In the genomic region with DNA sequence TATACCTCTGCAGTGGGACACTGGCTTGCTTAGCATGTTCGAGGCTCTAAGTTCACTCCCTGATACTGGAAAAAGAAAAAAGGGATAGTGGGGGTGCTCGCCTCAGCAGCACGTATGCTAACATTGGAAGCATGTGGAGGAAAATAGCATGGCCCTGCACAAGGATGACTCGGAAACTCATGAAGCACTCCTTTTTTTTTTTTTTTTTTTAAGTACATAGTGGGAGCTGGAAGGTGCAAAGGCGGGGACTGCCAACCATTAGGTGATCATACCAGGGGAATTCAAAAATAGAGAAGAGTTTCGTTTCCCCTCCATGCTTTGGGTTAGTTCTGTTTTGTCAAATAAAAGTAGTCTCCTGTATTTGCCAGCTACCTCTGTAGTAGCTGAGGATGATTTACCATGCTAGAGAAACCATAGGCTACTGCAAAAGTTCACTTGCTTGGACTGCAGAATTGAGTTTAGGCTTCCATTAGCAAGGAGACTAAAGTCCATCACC, we compare ENCODE assay signal across 29 mouse cellular contexts. TPM values are rescaled to one million over a fixed set of nuclear protein-coding genes. Genes with fewer than 3 reads are reported as not detected.
A peak's percentile ranks its signal among the peaks of the same experiment; 100 is the strongest.
DNase-seq lines count a peak whose midpoint lies in the region; ATAC-seq and TF ChIP-seq lines count a peak whose summit lies in the region.
"Had no signal": no experiment of that assay in that cellular context is flagged by ENCODE, and none has a peak within 500 bp of the region (broad histone marks: within the 10 kb centered on the region; RNA-seq: fewer than 3 reads in every experiment).

No protein-coding gene starts in this region.

- TF ChIP-seq POLR2A in spleen, adult 2 months (IDR thresholded peaks at IDR 0.05; ENCODE audit: low read depth, low read length), result no peak
- TF ChIP-seq POLR2A in MEL (IDR thresholded peaks at IDR 0.05; ENCODE audit: control insufficient read depth in 1 of 2, insufficient read depth in 1 of 2, low read depth in 1 of 2, low read length in 2 of 2, poor library complexity in 1 of 2), result no peak

- DNase-seq in spleen, adult 2 months (ENCODE audit: low read depth in 1 of 2, low spot score in 2 of 2), result no peak
- no peak for DNase-seq in spleen, postnatal 4 days (ENCODE audit: low spot score in 2 of 2)
- DNase-seq in A20 (ENCODE audit: low read depth, low spot score) (peak; percentile 83), MEL (ENCODE audit: low read depth, low spot score) (no peak)
- DNase-seq in B cell, adult 2 months, result peak; percentile 33 to 47
- no peak for DNase-seq in liver, postnatal 0 days
- DNase-seq in embryo, embryonic 10 days (ENCODE audit: low spot score), result no peak
- DNase-seq in left cerebral cortex, postnatal 25 days (ENCODE audit: low spot score in 2 of 2), result no peak
- DNase-seq: adrenal gland, adult 2 months; adrenal gland, postnatal 10 days; adrenal gland, postnatal 25 days; cerebellum, adult 11 months; cerebellum, adult 18-20 months; cerebellum, adult 8-10 months; cerebellum, adult 9-11 months; cerebellum, postnatal 14 days; cerebellum, postnatal 36 days; forebrain, postnatal 0 days had no signal

- WGBS in spleen, adult 2 months, result 58% methylated on average over 6 of the region's 6 CpGs
- 75% methylated on average over 6 of the region's 6 CpGs for WGBS in liver, postnatal 0 days (ENCODE audit: insufficient replicate concordance)

- H3K36me3 ChIP-seq in spleen, adult 2 months (ENCODE audit: control insufficient read depth, insufficient read depth, low read length), result no peaks in the 10 kb centered on the region
- peaks cover 0 to 9% of the 10 kb centered on the region in 2 experiments; a peak in 2 of 4 replicates for H3K36me3 ChIP-seq in MEL (ENCODE audit: control insufficient read depth in 1 of 2, insufficient read depth in 2 of 2, low read length in 2 of 2)
- H3K36me3 ChIP-seq in liver, postnatal 0 days (replicated peaks; ENCODE audit: insufficient read depth, low read length), result no peaks in the 10 kb centered on the region
- H3K36me3 ChIP-seq: embryonic facial prominence, embryonic 10.5 days; embryonic facial prominence, embryonic 12.5 days; forebrain, embryonic 15.5 days; G1E had no signal

- ATAC-seq in liver, postnatal 0 days, result no peak
- ATAC-seq: forebrain, embryonic 13.5 days; forebrain, embryonic 15.5 days; forebrain, postnatal 0 days had no signal

- peaks cover 22% of the 10 kb centered on the region; the same call in 1 of the 2 replicates for H3K4me1 ChIP-seq in spleen, adult 2 months (ENCODE audit: control insufficient read depth, insufficient read depth, insufficient read length)
- H3K4me1 ChIP-seq in MEL (ENCODE audit: control insufficient read depth in 1 of 2, insufficient read depth in 2 of 2, low read length in 2 of 2), result peaks cover 5 to 16% of the 10 kb centered on the region in 2 experiments
- peaks cover 13% of the 10 kb centered on the region for H3K4me1 ChIP-seq in liver, postnatal 0 days (ENCODE audit: insufficient read depth)
- H3K4me1 ChIP-seq: embryonic facial prominence, embryonic 12.5 days; forebrain, embryonic 13.5 days; forebrain, embryonic 15.5 days had no signal

- intact Hi-C loops in left cerebral cortex, postnatal 25 days (cut with DNase I), result no loop called here

- no peak for TF ChIP-seq CTCF in spleen, adult 2 months (IDR thresholded peaks at IDR 0.05; ENCODE audit: extremely low read depth, insufficient read depth, insufficient read length, insufficient replicate concordance)
- no peak for TF ChIP-seq CTCF in MEL (IDR thresholded peaks at IDR 0.05 in 2 of 3, conservative IDR thresholded peaks at IDR 0.05 in 1 of 3; ENCODE audit: control insufficient read depth in 1 of 3, insufficient read depth in 1 of 3, low read depth in 2 of 3, low read length in 3 of 3, poor library complexity in 1 of 3, severe bottlenecking in 1 of 3)
- no peak for TF ChIP-seq CTCF in liver, postnatal 0 days (IDR thresholded peaks at IDR 0.05; ENCODE audit: low read depth)

- no peak for TF ChIP-seq RAD21 in MEL (IDR thresholded peaks at IDR 0.05; ENCODE audit: low read depth, low read length)

- no peaks in the 10 kb centered on the region for H3K27me3 ChIP-seq in spleen, adult 2 months (ENCODE audit: control insufficient read depth, insufficient read depth, low read length)
- no peaks in the 10 kb centered on the region for H3K27me3 ChIP-seq in MEL (ENCODE audit: control insufficient read depth in 1 of 2, insufficient read depth in 2 of 2, low read length in 2 of 2)
- no peaks in the 10 kb centered on the region for H3K27me3 ChIP-seq in liver, postnatal 0 days (ENCODE audit: insufficient read depth, low read length)
- H3K27me3 ChIP-seq: embryonic facial prominence, embryonic 12.5 days; forebrain, embryonic 13.5 days; forebrain, embryonic 15.5 days had no signal

- H3K27ac ChIP-seq in spleen, adult 2 months (ENCODE audit: insufficient read depth, low read length), result peak overlapping the region; percentile 45
- H3K27ac ChIP-seq in MEL (ENCODE audit: control insufficient read depth, low read depth, low read length), result no peak overlapping the region
- H3K27ac ChIP-seq in liver, postnatal 0 days (ENCODE audit: low read depth), result no peak overlapping the region
- H3K27ac ChIP-seq: embryonic facial prominence, embryonic 10.5 days; embryonic facial prominence, embryonic 12.5 days; forebrain, embryonic 13.5 days; forebrain, embryonic 15.5 days had no signal

- H3K9ac ChIP-seq in MEL (ENCODE audit: control insufficient read depth, low read depth, low read length, poor library complexity, severe bottlenecking), result no peak overlapping the region
- no peak overlapping the region for H3K9ac ChIP-seq in liver, postnatal 0 days (replicated peaks)
- H3K9ac ChIP-seq: embryonic facial prominence, embryonic 12.5 days; forebrain, embryonic 13.5 days; forebrain, embryonic 15.5 days; forebrain, postnatal 0 days had no signal

- no peak overlapping the region for H3K4me2 ChIP-seq in liver, postnatal 0 days (ENCODE audit: low read depth, low read length)
- H3K4me2 ChIP-seq: embryonic facial prominence, embryonic 12.5 days; forebrain, embryonic 13.5 days; forebrain, embryonic 15.5 days had no signal

- TF ChIP-seq EP300 in MEL (IDR thresholded peaks at IDR 0.05; ENCODE audit: low read depth in 1 of 2, low read length in 2 of 2), result no peak
- TF ChIP-seq EP300 in liver, postnatal 0 days (IDR thresholded peaks at IDR 0.05; ENCODE audit: low read depth), result no peak

- no peaks in the 10 kb centered on the region for H3K9me3 ChIP-seq in MEL (replicated peaks; ENCODE audit: insufficient read depth, low read length)
- H3K9me3 ChIP-seq in liver, postnatal 0 days (ENCODE audit: low read length), result no peaks in the 10 kb centered on the region
- H3K9me3 ChIP-seq: embryonic facial prominence, embryonic 10.5 days; embryonic facial prominence, embryonic 12.5 days; forebrain, embryonic 13.5 days; forebrain, embryonic 15.5 days; G1E had no signal

- H3K4me3 ChIP-seq in spleen, adult 2 months (ENCODE audit: extremely low read depth, insufficient read depth, insufficient read length), result no peak overlapping the region
- no peak overlapping the region for H3K4me3 ChIP-seq in MEL (ENCODE audit: control insufficient read depth in 1 of 2, insufficient read depth in 1 of 2, low read depth in 2 of 2, low read length in 2 of 2)
- no peak overlapping the region for H3K4me3 ChIP-seq in liver, postnatal 0 days (ENCODE audit: low read depth, low read length)
- H3K4me3 ChIP-seq: embryonic facial prominence, embryonic 10.5 days; embryonic facial prominence, embryonic 12.5 days; forebrain, embryonic 13.5 days; forebrain, embryonic 15.5 days had no signal

- H3K79me2 ChIP-seq in MEL (ENCODE audit: control insufficient read depth, insufficient read depth, low read length, poor library complexity), result peaks cover 2% of the 10 kb centered on the region; the same call in 1 of the 2 replicates

TF ChIP-seq in MEL, 35 proteins besides CTCF, POLR2A, EP300 and RAD21:
- TF ChIP-seq MXI1 (IDR thresholded peaks at IDR 0.05; ENCODE audit: low read depth, low read length) (no peak), ZNF384 (IDR thresholded peaks at IDR 0.05; ENCODE audit: low read depth, low read length) (0 out of 2 replicates have a peak, but pooled peaks have one; percentile 26)

RNA-seq across cellular contexts. Expression of a gene that starts 10.7 kb away (rescaled TPM):
- not detected in 2 replicates for polyA plus RNA-seq in spleen, adult 2 months (2012; rRNA removed)
- total RNA-seq in MEL (2012; rRNA removed), result not detected in 2 replicates
- polyA plus RNA-seq in MEL (2012; ENCODE audit: insufficient read depth in 1 of 2, insufficient read length in 2 of 2, low read depth in 1 of 2, low replicate concordance in 2 of 2, missing spikeins in 1 of 2), result not detected
- 0.36 and 0.54 TPM in 2 replicates for polyA plus RNA-seq in liver, postnatal 0 days (2015; fragmentation: Nextera tagmentation; extraction: Ambion mirVana)
- total RNA-seq in left cerebral cortex, postnatal 25 days (2021), result not detected
- total RNA-seq: adrenal gland, adult 2 months; adrenal gland, postnatal 10 days; adrenal gland, postnatal 25 days; adrenal gland, postnatal 4 days; common myeloid progenitor, adult 5-6 weeks; forebrain, postnatal 0 days; G1E had no signal
- polyA plus RNA-seq: adrenal gland, adult 2 months; brain, embryonic 14.5 days; C2C12; embryonic facial prominence, embryonic 10.5 days; embryonic facial prominence, embryonic 12.5 days; embryonic facial prominence, embryonic 14.5 days; forebrain, embryonic 11.5 days; forebrain, embryonic 13.5 days; forebrain, embryonic 15.5 days; forebrain, postnatal 0 days had no signal

RNA-seq across cellular contexts. Expression of a gene that starts 17.1 kb away (rescaled TPM):
- 8.1 and 8.2 TPM in 2 replicates for polyA plus RNA-seq in spleen, adult 2 months (2012; rRNA removed)
- 44.6 and 46.0 TPM in 2 replicates for total RNA-seq in MEL (2012; rRNA removed)
- polyA plus RNA-seq in MEL (2012; ENCODE audit: insufficient read depth in 1 of 2, insufficient read length in 2 of 2, low read depth in 1 of 2, low replicate concordance in 2 of 2, missing spikeins in 1 of 2), result 100 to 1,000 TPM in 1 of 2 experiments, 10 to 100 TPM in 1; 39.8 to 203 TPM
- 16.9 and 18.5 TPM in 2 replicates for polyA plus RNA-seq in liver, postnatal 0 days (2015; fragmentation: Nextera tagmentation; extraction: Ambion mirVana)
- total RNA-seq in left cerebral cortex, postnatal 25 days (2021), result 1 to 10 TPM; 3.5 to 5.1 TPM

Comparison
In these comparisons a context has a peak if more than half of its experiments do, and no peak if none do; other contexts are left out.
1. DNase-seq: peak in A20 (single experiment) and B cell, adult 2 months (2 of 2); none in spleen, adult 2 months (0 of 2), spleen, postnatal 4 days (0 of 2), MEL (single experiment), liver, postnatal 0 days (single experiment), embryo, embryonic 10 days (single experiment) and left cerebral cortex, postnatal 25 days (0 of 2).